Mouse (Mus musculus) bone marrow, adult 2 months (tissue): Measurements from ENCODE around the gene Sult2a1. TPM values are rescaled to one million over a fixed set of nuclear protein-coding genes. Genes with fewer than 3 reads are reported as not detected.
"Not testable (repeated sequence)": the region's sequence is repeated elsewhere in the genome, so short reads cannot be mapped to it uniquely, and the experiment has no call there.

ENCODE experiments used
- H3K27ac ChIP-seq: fragments of 200-500 bp; 2 replicates; pipeline ENCODE4 v1.5.1; 2012; ENCODE audit warnings: low read depth, mild to moderate bottlenecking, control low read depth, inconsistent platforms, low read length; ENCODE audit not compliant: control insufficient read depth, poor library complexity, insufficient read depth
- H3K4me1 ChIP-seq: fragments of 200-500 bp; 2 replicates; pipeline ENCODE4 v1.6.1; 2011; ENCODE audit warnings: low read length; ENCODE audit not compliant: control insufficient read depth, insufficient read depth
- H3K4me3 ChIP-seq: fragments of 200-500 bp; replicated peaks from 2 replicates; pipeline ENCODE3; 2011; ENCODE audit warnings: mild to moderate bottlenecking, low read depth, low read length, control low read depth; ENCODE audit not compliant: control insufficient read depth
- CTCF ChIP-seq: fragments of 200-500 bp; IDR thresholded peaks from 2 replicates; pipeline ENCODE4 v1.5.1; 2011; ENCODE audit warnings: low read length, control low read depth; ENCODE audit not compliant: control insufficient read depth, insufficient read depth
- POLR2A ChIP-seq: fragments of 200-500 bp; IDR thresholded peaks from 2 replicates; pipeline ENCODE4 v1.6.1; 2011; ENCODE audit warnings: low read depth, mild to moderate bottlenecking, control low read depth, low read length, borderline replicate concordance; ENCODE audit not compliant: control insufficient read depth
- WGBS: fragments of 180-500 bp; shearing (Covaris S2); methylation state at CpG from one replicate; pipeline ENCODE4 v1.1.7; 2018; 5-methylcytosine and 5-hydroxymethylcytosine counted together
- polyA plus RNA-seq: library from polyadenylated mRNA; stranded (reverse); fragments of >200 nt; gene quantifications from 2 replicates; pipeline ENCODE4 v1.2.4, GENCODE M21; 2011; ENCODE audit warnings: low replicate concordance; ENCODE audit not compliant: missing spikeins, insufficient read depth, insufficient read length

Sult2a1 gene
- polyA plus RNA-seq = not detected in 2 replicates

GRCm38 (mm10) chr7:13837309-13837708, at the start of gene Sult2a1:
Sult2a1 (minus strand) TSS chr7:13837409.
- H3K4me1 ChIP-seq, H3K27ac ChIP-seq, H3K4me3 ChIP-seq: not testable (repeated sequence)
- WGBS = 83% methylated on average over 1 of the region's 2 CpGs

GRCm38 (mm10) chr7:13813913-13814312, 23.3 kb downstream of the Sult2a1 start:
- TF ChIP-seq POLR2A (no peak), CTCF (no peak)
- no peak overlapping the region for H3K4me3 ChIP-seq
- H3K4me1 ChIP-seq = no peaks in the 10 kb centered on the region
- WGBS = 79% methylated on average over 1 of the region's 1 CpGs
- no peak overlapping the region for H3K27ac ChIP-seq

Other genes with a start within 250 kb of the Sult2a1 start
- not detected in 2 replicates for gene Sult2a5, start 213.4 kb downstream of the Sult2a1 start, polyA plus RNA-seq
- not detected in 2 replicates for gene Sult2a2, start 103.9 kb downstream of the Sult2a1 start, polyA plus RNA-seq
- not detected in 2 replicates for gene Sult2a4, start 152.2 kb upstream of the Sult2a1 start, polyA plus RNA-seq